Mouse (Mus musculus) spleen, postnatal 4 days (tissue): ENCODE data around the gene Mpeg1.
A peak's percentile ranks its signal among the peaks of the same experiment; 100 is the strongest.

ENCODE experiments used
- DNase-seq, 2 experiments: peaks; one replicate each; pipeline ENCODE4 v3.0.0; 2022; ENCODE audit warnings: low spot score in 2 of 2

Gene Mpeg1

GRCm38 (mm10) chr19:12465530-12466144, 5.1 kb downstream of the Mpeg1 start:
- DNase-seq, result peak; percentile 10 to 49

- peak; percentile 53 to 77 for DNase-seq
These were observed 5.6 kb downstream of the Mpeg1 start for GRCm38 (mm10) chr19:12466204-12466603.

- DNase-seq, result peak in 1 of 2 experiments; percentile 73
These were observed 6.9 kb downstream of the Mpeg1 start for GRCm38 (mm10) chr19:12467436-12467835.

- DNase-seq, result no peak
These were observed 11.3 kb downstream of the Mpeg1 start for GRCm38 (mm10) chr19:12471866-12472265.

- DNase-seq, result no peak
These were observed 11.9 kb downstream of the Mpeg1 start for GRCm38 (mm10) chr19:12472381-12472976.

GRCm38 (mm10) chr19:12473201-12473641, 12.6 kb downstream of the Mpeg1 start:
- no peak for DNase-seq

GRCm38 (mm10) chr19:12473951-12474350, 13.4 kb downstream of the Mpeg1 start:
- DNase-seq, result no peak

- DNase-seq, result peak in 1 of 2 experiments; percentile 32
These were observed 15.0 kb downstream of the Mpeg1 start for GRCm38 (mm10) chr19:12475380-12476250.

GRCm38 (mm10) chr19:12476721-12477270, 16.2 kb downstream of the Mpeg1 start:
- DNase-seq, result no peak

- no peak for DNase-seq
These were observed 17.8 kb downstream of the Mpeg1 start for GRCm38 (mm10) chr19:12478369-12478768.

GRCm38 (mm10) chr19:12483782-12484181, 23.2 kb downstream of the Mpeg1 start:
- DNase-seq, result no peak

GRCm38 (mm10) chr19:12484210-12484609, 23.6 kb downstream of the Mpeg1 start:
- DNase-seq, result no peak

GRCm38 (mm10) chr19:12485223-12485622, 24.6 kb downstream of the Mpeg1 start:
- DNase-seq, result no peak

- no peak for DNase-seq
These were observed 25.1 kb downstream of the Mpeg1 start for GRCm38 (mm10) chr19:12485631-12486030.

- DNase-seq, result no peak
These were observed 26.3 kb downstream of the Mpeg1 start for GRCm38 (mm10) chr19:12486875-12487274.

- DNase-seq, result no peak
These were observed 27.1 kb downstream of the Mpeg1 start for GRCm38 (mm10) chr19:12487511-12488204.

- DNase-seq, result peak in 1 of 2 experiments; percentile 73
These were observed 27.8 kb downstream of the Mpeg1 start for GRCm38 (mm10) chr19:12488205-12488966.

GRCm38 (mm10) chr19:12488969-12489674, 28.5 kb downstream of the Mpeg1 start:
- DNase-seq, result no peak

- no peak for DNase-seq
These were observed 29.3 kb downstream of the Mpeg1 start for GRCm38 (mm10) chr19:12489675-12490570.
